Mouse (Mus musculus) retina, postnatal 7 days (tissue): ENCODE results near the gene Atp6v1e2.

ENCODE experiments used
- DNase-seq: peaks from one replicate; pipeline ENCODE4 v3.0.0-alpha.2; 2012; ENCODE audit warnings: low read depth, low spot score

Gene Atp6v1e2

GRCm38 (mm10) chr17:86917048-86917447 lies 30.6 kb downstream of the Atp6v1e2 start, which contains the start of gene Tmem247:
Gene Tmem247 (plus strand): TSS chr17:86917348.
- DNase-seq = no peak

GRCm38 (mm10) chr17:86915540-86915939 lies 32.2 kb downstream of the Atp6v1e2 start:
- DNase-seq = no peak

DNA sequence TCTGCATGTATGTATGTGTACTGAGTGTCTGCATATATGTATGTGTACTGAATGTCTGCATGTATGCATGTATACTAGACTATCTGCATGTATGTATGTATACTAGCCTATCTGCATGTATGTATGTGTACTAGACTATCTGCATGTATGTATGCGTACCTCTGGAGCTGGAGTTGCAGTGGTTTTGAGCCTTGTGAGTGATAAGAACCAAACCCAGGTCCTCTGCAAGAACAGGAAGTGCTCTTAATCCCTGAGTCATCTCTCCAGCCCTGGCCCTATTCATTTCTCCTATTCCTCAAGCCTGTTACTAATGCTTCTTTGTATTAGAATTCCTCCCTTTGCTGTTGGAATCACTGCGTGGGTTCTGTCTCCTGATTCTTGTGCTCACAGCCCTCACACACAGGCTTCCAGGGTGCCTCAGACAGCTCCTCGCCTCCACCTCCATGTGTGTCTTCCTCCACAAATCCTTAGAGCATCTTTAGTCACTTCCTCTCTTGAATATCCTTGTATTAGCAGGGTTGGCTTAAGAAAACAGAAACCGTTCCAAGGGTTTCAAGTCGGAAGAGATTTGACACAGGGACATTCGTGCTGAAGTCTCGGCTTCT lies 34.6 kb downstream of the Atp6v1e2 start:
- no peak for DNase-seq

DNA sequence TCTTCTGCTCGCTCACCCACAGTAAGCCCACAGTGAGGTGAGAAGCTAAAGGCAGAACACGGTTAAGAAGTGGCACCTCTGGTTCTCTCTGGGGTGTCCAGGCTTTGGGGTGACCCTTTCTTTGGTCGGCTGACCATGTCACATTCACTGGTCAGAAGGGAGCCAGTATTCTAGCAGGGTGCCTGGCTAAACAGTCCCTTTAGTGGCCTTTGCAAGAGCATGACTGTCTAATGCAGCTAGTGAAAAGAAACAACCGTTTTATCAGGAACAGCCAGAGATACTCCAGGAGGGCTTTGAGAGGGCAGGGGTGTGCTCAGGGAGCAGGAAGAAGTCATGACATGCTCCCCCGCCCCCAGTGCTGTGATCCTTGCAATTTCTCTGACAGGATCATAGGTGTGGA lies 36.4 kb downstream of the Atp6v1e2 start:
- DNase-seq = no peak

DNA sequence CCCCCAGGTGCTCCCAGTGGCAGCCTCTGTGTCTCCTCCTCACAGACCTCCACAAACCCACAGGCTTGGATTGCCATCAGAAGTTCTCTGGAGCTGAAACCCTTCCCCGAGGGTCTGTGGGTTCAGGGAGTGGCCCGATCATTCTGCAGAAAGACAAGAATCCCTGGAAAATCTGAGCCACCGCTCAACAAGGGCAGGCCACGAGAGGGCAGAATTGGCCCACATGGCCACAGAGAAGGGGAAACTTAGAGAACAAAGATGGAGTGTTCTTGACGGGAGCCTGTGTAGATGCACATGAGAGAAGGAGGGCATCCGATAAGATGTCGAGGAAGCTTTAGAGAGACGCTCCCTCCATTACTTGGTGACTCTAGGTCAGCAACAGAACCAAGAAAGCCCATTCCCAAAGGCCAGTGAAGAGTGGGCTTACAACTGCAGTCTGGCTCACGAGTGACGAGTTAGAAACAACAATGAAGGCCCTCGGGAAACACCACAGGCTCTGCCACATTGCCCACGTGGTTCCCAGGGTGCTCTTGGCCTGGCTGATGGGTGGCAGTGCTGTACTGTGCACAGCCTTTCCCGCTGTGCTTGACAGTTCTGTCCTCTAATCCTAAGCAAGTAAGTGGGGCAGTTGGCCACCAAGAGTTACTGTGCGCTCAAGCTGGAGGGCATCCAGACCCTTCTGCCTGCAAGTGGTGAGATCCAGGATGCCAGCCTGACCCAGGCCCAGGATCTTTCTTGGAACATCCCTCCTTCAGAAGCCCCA lies 37.8 kb downstream of the Atp6v1e2 start:
- DNase-seq = peak; percentile 33

DNA sequence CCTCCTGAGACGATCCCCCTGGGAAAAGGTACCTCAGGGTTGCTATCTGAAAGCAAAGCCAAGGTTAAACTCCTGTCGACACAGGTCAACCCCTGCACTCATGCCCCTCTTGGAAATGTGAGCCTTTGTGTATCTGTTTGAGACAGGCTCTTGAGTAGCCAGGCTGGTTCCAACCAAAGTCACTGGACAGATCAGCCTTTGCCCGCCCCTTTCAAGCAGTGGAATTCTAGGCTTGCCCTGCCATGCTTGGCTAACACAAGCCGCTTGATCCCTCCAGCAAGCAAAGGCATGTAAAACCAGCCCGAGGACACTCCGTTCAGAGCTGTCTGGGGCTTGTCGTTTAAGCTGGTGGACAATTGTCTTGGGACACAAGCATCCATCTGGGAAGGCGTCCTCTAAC lies 39.4 kb downstream of the Atp6v1e2 start:
- no peak for DNase-seq

GRCm38 (mm10) chr17:86907092-86907491 lies 40.6 kb downstream of the Atp6v1e2 start:
- no peak for DNase-seq

DNA sequence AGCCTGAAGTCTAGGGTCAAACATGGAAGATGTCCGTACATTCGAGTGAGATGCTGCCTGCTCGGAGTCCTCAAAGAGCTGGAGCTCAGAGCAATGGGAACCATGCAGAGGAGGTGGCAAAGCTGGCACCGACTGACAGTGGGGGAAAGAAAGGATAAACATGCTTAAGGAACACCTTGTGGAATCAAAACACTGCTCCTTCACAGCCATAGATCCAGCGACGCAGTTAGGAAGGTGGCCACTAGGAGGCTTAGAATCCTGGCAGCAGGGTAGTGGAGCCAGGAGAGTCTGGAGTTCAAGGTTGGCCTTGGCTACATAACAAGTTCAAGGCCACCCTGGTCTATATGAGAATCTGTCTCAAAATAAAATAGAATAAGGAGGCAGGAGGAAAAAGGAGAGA lies 41.1 kb downstream of the Atp6v1e2 start:
- DNase-seq = no peak

- DNase-seq = peak; percentile 76
Measured at GRCm38 (mm10) chr17:86906136-86906461, 41.6 kb downstream of the Atp6v1e2 start.

- DNase-seq = peak; percentile 45
Measured at GRCm38 (mm10) chr17:86905297-86906135, 42.2 kb downstream of the Atp6v1e2 start.

DNA sequence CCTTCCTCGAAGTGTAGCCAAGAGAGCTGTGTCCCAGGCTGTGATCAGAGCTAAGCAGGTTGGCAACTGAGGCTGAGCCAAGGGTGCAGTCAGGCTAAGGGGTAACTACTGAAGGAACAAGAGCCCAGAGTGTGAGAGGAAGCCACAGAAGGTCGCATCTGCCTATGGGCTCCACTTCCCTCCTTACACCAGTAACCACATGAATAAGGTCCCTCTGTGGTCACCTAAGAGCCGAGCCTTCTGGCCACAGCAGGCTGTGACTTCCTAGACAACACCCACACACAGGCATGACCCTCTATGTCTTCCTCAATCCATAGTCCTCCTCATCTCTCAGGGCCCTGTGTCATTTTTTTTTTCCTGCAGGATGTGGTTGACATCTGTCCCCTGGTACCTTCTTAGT lies 43.5 kb downstream of the Atp6v1e2 start:
- no peak for DNase-seq

GRCm38 (mm10) chr17:86903596-86903995 lies 44.1 kb downstream of the Atp6v1e2 start:
- DNase-seq = no peak

DNA sequence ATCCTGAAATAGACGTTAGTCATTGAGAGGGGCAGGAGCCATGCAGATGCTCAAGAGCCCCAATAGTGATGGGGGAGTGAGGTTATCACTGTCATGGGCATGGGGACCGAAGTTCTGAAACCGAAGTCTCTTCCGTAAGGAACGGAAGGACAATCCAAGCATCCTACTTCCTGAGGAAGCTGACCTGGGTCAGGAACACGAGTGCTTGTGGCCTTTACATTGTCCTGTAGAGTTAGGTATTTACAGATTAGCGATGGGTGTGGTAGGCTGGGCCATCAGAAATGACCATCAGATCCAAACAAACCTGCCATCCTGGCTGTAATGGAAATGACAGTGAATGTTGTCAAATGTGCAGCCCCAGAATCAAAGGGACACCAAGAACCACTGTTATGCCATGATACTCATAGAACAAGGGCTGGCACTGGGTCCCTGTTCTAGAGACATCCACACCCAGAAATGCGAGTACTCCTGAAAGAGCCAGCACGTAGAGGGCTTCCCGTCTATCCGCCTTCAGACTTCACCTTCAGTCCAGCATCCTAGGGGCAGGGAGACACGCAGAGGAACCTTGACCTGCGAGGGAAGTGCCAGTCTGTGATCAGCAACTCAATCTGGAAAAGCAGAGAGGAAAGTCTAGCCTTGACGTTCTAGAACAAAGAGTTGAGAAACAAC lies 45.2 kb downstream of the Atp6v1e2 start:
- DNase-seq = no peak

GRCm38 (mm10) chr17:86900564-86900963 lies 47.1 kb downstream of the Atp6v1e2 start:
- no peak for DNase-seq

- DNase-seq = no peak
Measured at GRCm38 (mm10) chr17:86899821-86900220, 47.9 kb downstream of the Atp6v1e2 start.

DNA sequence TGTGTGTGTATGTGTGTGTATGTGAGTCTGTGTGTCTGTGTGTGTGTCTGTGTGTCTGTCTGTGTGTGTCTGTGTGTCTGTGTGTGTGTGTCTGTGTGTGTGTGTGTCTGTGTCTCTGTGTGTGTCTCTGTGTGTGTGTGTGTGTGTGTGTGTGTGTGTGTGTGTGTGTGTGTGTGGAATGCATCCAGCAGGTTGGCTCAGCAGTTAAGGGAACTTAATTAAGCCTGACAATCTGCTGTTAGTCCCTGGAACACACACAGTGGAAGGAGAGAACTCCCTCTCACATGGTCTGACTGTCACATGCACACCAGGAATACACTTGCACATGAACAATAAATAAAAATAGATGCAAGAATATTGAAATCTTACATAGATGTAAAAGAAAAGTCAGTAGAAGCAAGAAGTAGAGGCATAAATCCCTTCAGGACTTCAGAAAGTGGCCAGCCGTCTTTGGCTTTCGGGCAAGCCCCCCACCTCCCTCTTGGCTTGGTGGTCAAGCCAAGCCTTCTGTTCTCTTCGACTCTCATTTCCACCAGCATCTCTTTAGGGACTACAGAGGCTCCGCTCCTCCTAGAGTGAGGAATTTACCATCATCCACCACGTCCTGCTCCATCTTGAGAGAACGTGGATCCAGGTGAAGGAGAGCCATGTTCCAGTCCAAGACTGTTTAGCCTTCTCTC lies 50.1 kb downstream of the Atp6v1e2 start:
- DNase-seq = no peak

DNA sequence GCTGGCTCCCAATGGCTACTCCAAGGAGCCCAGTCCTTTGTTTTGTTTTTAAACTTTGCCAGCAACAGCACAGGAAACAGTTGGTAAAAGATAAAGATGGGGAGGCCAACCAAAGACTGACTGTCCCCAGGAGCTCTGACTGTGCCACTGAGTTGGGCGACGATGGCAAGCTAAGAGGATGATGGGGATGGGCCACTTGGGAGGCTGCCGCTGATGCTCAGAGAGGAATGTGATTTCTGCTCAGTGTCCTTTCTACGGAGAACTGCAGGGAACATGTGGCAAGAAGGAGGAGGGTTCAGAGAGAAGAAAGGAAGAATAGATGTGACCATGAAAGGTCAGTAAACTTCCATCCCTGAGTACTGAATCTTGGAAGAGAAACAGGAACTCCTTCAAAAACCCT lies 52.5 kb downstream of the Atp6v1e2 start:
- DNase-seq = no peak
